Mouse (Mus musculus) testis, adult 2 months (tissue): ENCODE results near the gene Mfsd8.

Experiments used
- CTCF ChIP-seq: fragments of 200-500 bp; IDR thresholded peaks from 2 replicates; pipeline ENCODE4 v1.5.1; 2012; ENCODE audit warnings: low read depth, mild to moderate bottlenecking, inconsistent platforms, low read length, moderate library complexity; ENCODE audit not compliant: control insufficient read depth, insufficient read depth, insufficient replicate concordance
- POLR2A ChIP-seq: fragments of 200-500 bp; IDR thresholded peaks from 2 replicates; pipeline ENCODE4 v1.6.1; 2012; ENCODE audit warnings: low read depth, mild to moderate bottlenecking, inconsistent platforms, low read length, moderate library complexity; ENCODE audit not compliant: control insufficient read depth

- no peak for TF ChIP-seq CTCF
- no peak for TF ChIP-seq POLR2A
Observed at GRCm38 (mm10) chr3:40809894-40810293, 36.8 kb downstream of the Mfsd8 start.
